Mouse (Mus musculus) liver, adult 2 months (tissue): ENCODE results near the gene Srcin1. TPM values are rescaled to one million over a fixed set of nuclear protein-coding genes. Genes with fewer than 3 reads are reported as not detected.

ENCODE experiments used
- DNase-seq: peaks from one replicate; pipeline ENCODE4 v3.0.0-alpha.2; 2011; ENCODE audit warnings: low read depth, low spot score; ENCODE audit errors: extremely low read depth
- H3K27ac ChIP-seq: fragments of 200-500 bp; replicated peaks from 2 replicates; pipeline ENCODE4 v1.5.1; 2012; ENCODE audit warnings: low read depth, mild to moderate bottlenecking, control low read depth, inconsistent platforms, low read length; ENCODE audit not compliant: insufficient read depth
- H3K27me3 ChIP-seq: fragments of 200-500 bp; 2 replicates; pipeline ENCODE4 v1.6.1; 2012; ENCODE audit warnings: mild to moderate bottlenecking, moderate library complexity, low read length, inconsistent platforms; ENCODE audit not compliant: control insufficient read depth, insufficient read depth
- H3K36me3 ChIP-seq: fragments of 200-500 bp; 2 replicates; pipeline ENCODE4 v1.6.1; 2012; ENCODE audit warnings: low read length, inconsistent platforms; ENCODE audit not compliant: control insufficient read depth, insufficient read depth
- H3K4me1 ChIP-seq: fragments of 200-500 bp; 2 replicates; pipeline ENCODE4 v1.6.1; 2011; ENCODE audit warnings: low read length; ENCODE audit not compliant: control insufficient read depth, insufficient read depth
- H3K4me3 ChIP-seq: fragments of 200-500 bp; 2 replicates; pipeline ENCODE4 v1.5.1; 2011; ENCODE audit warnings: low read depth, mild to moderate bottlenecking, control low read depth, low read length, moderate library complexity; ENCODE audit not compliant: insufficient read depth
- H3K79me2 ChIP-seq: fragments of 200-500 bp; 2 replicates; pipeline ENCODE4 v1.6.1; 2012; ENCODE audit warnings: inconsistent platforms, mild to moderate bottlenecking, low read length, moderate library complexity; ENCODE audit not compliant: control insufficient read depth, insufficient read depth
- H3K9ac ChIP-seq: fragments of 200-500 bp; 2 replicates; pipeline ENCODE4 v1.6.1; 2012; ENCODE audit warnings: low read depth, mild to moderate bottlenecking, control low read depth, inconsistent platforms, low read length
- CTCF ChIP-seq: fragments of 200-500 bp; IDR thresholded peaks from 2 replicates; pipeline ENCODE4 v1.5.1; 2011; ENCODE audit warnings: low read depth, low read length, control low read depth
- POLR2A ChIP-seq: fragments of 200-500 bp; IDR thresholded peaks from 2 replicates; pipeline ENCODE4 v1.6.1; 2011; ENCODE audit warnings: low read length, control low read depth; ENCODE audit not compliant: insufficient read depth; ENCODE audit errors: extremely low read depth
- WGBS: fragments of 180-500 bp; shearing (Covaris S2); methylation state at CpG from one replicate; pipeline ENCODE4 v1.1.7; 2018; 5-methylcytosine and 5-hydroxymethylcytosine counted together
- polyA plus RNA-seq: library from polyadenylated mRNA; depleted of rRNA; stranded (reverse); fragments of >200 nt; gene quantifications from 2 replicates; pipeline ENCODE4 v1.2.3, GENCODE M21; 2012
- total RNA-seq: library from RNA; depleted of rRNA; stranded (reverse); fragments of >200 nt; gene quantifications from 2 replicates; pipeline ENCODE4 v1.2.3, GENCODE M21; 2014

Gene Srcin1
- total and polyA plus RNA-seq, 2 experiments, result under 0.01 to 0.12 TPM

GRCm38 (mm10) chr11:97536083-97536747, 39.8 kb downstream of the Srcin1 start:
- WGBS, result 16% methylated on average over 35 of the region's 35 CpGs
- no peaks in the 10 kb centered on the region for H3K79me2 ChIP-seq
- peaks cover 15% of the 10 kb centered on the region for H3K27me3 ChIP-seq
- no peak overlapping the region for H3K4me3 ChIP-seq
- H3K27ac ChIP-seq, result no peak overlapping the region
- TF ChIP-seq CTCF (no peak), POLR2A (no peak)
- H3K4me1 ChIP-seq, result peaks cover 10% of the 10 kb centered on the region
- H3K36me3 ChIP-seq, result no peaks in the 10 kb centered on the region
- DNase-seq, result no peak
- no peak overlapping the region for H3K9ac ChIP-seq

GRCm38 (mm10) chr11:97535660-97536059, 40.3 kb downstream of the Srcin1 start:
- no peak for DNase-seq
- no peak overlapping the region for H3K4me3 ChIP-seq
- H3K27me3 ChIP-seq, result peaks cover 15% of the 10 kb centered on the region
- no peaks in the 10 kb centered on the region for H3K79me2 ChIP-seq
- WGBS, result 49% methylated on average over 5 of the region's 5 CpGs
- H3K4me1 ChIP-seq, result peaks cover 10% of the 10 kb centered on the region
- no peak overlapping the region for H3K9ac ChIP-seq
- no peak for TF ChIP-seq POLR2A
- no peak for TF ChIP-seq CTCF
- H3K36me3 ChIP-seq, result no peaks in the 10 kb centered on the region
- no peak overlapping the region for H3K27ac ChIP-seq

GRCm38 (mm10) chr11:97535308-97535630, 40.7 kb downstream of the Srcin1 start:
- Histone ChIP-seq H3K4me1 (peaks cover 10% of the 10 kb centered on the region), H3K27ac (no peak overlapping the region), H3K36me3 (no peaks in the 10 kb centered on the region), H3K27me3 (peaks cover 15% of the 10 kb centered on the region), H3K4me3 (no peak overlapping the region), H3K9ac (no peak overlapping the region), H3K79me2 (no peaks in the 10 kb centered on the region)
- WGBS, result 34% methylated on average over 5 of the region's 5 CpGs
- no peak for TF ChIP-seq CTCF
- no peak for TF ChIP-seq POLR2A
- DNase-seq, result no peak

GRCm38 (mm10) chr11:97534442-97535307, 41.3 kb downstream of the Srcin1 start:
- Histone ChIP-seq H3K79me2 (no peaks in the 10 kb centered on the region), H3K4me3 (no peak overlapping the region), H3K9ac (no peak overlapping the region), H3K27me3 (peaks cover 15% of the 10 kb centered on the region), H3K36me3 (no peaks in the 10 kb centered on the region), H3K4me1 (peaks cover 10% of the 10 kb centered on the region), H3K27ac (no peak overlapping the region)
- DNase-seq, result no peak
- no peak for TF ChIP-seq POLR2A
- TF ChIP-seq CTCF, result no peak
- WGBS, result 6% methylated on average over 95 of the region's 95 CpGs

- Histone ChIP-seq H3K79me2 (no peaks in the 10 kb centered on the region), H3K9ac (no peak overlapping the region), H3K27ac (no peak overlapping the region), H3K36me3 (no peaks in the 10 kb centered on the region), H3K27me3 (peaks cover 15% of the 10 kb centered on the region), H3K4me3 (no peak overlapping the region), H3K4me1 (peaks cover 10% of the 10 kb centered on the region)
- WGBS, result 36% methylated on average over 7 of the region's 7 CpGs
- TF ChIP-seq CTCF (no peak), POLR2A (no peak)
- DNase-seq, result no peak
Observed at GRCm38 (mm10) chr11:97533653-97534052, 42.3 kb downstream of the Srcin1 start.
